Mouse (Mus musculus): Measurements from ENCODE around the gene Treh. TPM values are rescaled to one million over a fixed set of nuclear protein-coding genes. Genes with fewer than 3 reads are reported as not detected.
"Not testable (repeated sequence)": the region's sequence is repeated elsewhere in the genome, so short reads cannot be mapped to it uniquely, and the experiment has no call there.

The Treh gene
- not detected in 2 replicates for polyA plus RNA-seq (2012; rRNA removed)
- polyA plus RNA-seq (2014; fragmentation: Nextera tagmentation; extraction: Ambion mirVana), result not detected in 2 replicates

- no peaks in the 10 kb centered on the region for H3K9me3 ChIP-seq (ENCODE audit: control insufficient read depth, low read length)
- no peak within 1 kb of the TSS for H3K27ac ChIP-seq (replicated peaks; ENCODE audit: low read depth, low read length)
- H3K27me3 ChIP-seq (ENCODE audit: control insufficient read depth, insufficient read depth, low read length), result no peaks in the 10 kb centered on the region
- ATAC-seq (ENCODE audit: low FRiP score, low read depth) (no peak), DNase-seq (ENCODE audit: low spot score) (no peak)
- H3K9ac ChIP-seq (ENCODE audit: low read depth, low read length, severe bottlenecking), result no peak within 1 kb of the TSS
- no peak within 1 kb of the TSS for H3K4me3 ChIP-seq (replicated peaks; ENCODE audit: low read length)
- no peak for TF ChIP-seq POLR2A (IDR thresholded peaks at IDR 0.05; ENCODE audit: borderline replicate concordance, extremely low read depth, insufficient read depth, insufficient read length)
- WGBS, result 84% methylated on average over 3 of the region's 3 CpGs
- no peaks in the 10 kb centered on the region for H3K36me3 ChIP-seq (ENCODE audit: control insufficient read depth, insufficient read depth, low read length)
- H3K4me2 ChIP-seq (replicated peaks; ENCODE audit: low read depth, low read length, severe bottlenecking), result no peak within 1 kb of the TSS
- H3K4me1 ChIP-seq (ENCODE audit: control insufficient read depth, insufficient read depth, low read length), result no peaks in the 10 kb centered on the region
These were observed at the start of gene Treh for GRCm38 (mm10) chr9:44673005-44673404. Gene Treh (plus strand): TSS chr9:44673233.

- Histone ChIP-seq H3K27me3 (ENCODE audit: control insufficient read depth, insufficient read depth, low read length) (no peaks in the 10 kb centered on the region), H3K27ac (replicated peaks; ENCODE audit: low read depth, low read length) (no peak overlapping the region), H3K4me3 (replicated peaks; ENCODE audit: low read length) (no peak overlapping the region), H3K9me3 (ENCODE audit: control insufficient read depth, low read length) (no peaks in the 10 kb centered on the region), H3K36me3 (ENCODE audit: control insufficient read depth, insufficient read depth, low read length) (peaks cover 85% of the 10 kb centered on the region), H3K9ac (ENCODE audit: low read depth, low read length, severe bottlenecking) (no peak overlapping the region), H3K4me2 (replicated peaks; ENCODE audit: low read depth, low read length, severe bottlenecking) (no peak overlapping the region), H3K4me1 (ENCODE audit: control insufficient read depth, insufficient read depth, low read length) (no peaks in the 10 kb centered on the region)
- DNase-seq (ENCODE audit: low spot score), result no peak
- 67% methylated on average over 5 of the region's 5 CpGs for WGBS
- no peak for TF ChIP-seq POLR2A (IDR thresholded peaks at IDR 0.05; ENCODE audit: borderline replicate concordance, extremely low read depth, insufficient read depth, insufficient read length)
- no peak for ATAC-seq (ENCODE audit: low FRiP score, low read depth)
These were observed 48.6 kb upstream of the Treh start for GRCm38 (mm10) chr9:44624390-44624789.

GRCm38 (mm10) chr9:44626268-44626667 is 46.8 kb upstream of the Treh start:
- no peaks in the 10 kb centered on the region for H3K4me1 ChIP-seq (ENCODE audit: control insufficient read depth, insufficient read depth, low read length)
- H3K4me2 ChIP-seq (replicated peaks; ENCODE audit: low read depth, low read length, severe bottlenecking), result no peak overlapping the region
- peaks cover 86% of the 10 kb centered on the region for H3K36me3 ChIP-seq (ENCODE audit: control insufficient read depth, insufficient read depth, low read length)
- no peak for TF ChIP-seq POLR2A (IDR thresholded peaks at IDR 0.05; ENCODE audit: borderline replicate concordance, extremely low read depth, insufficient read depth, insufficient read length)
- WGBS, result 84% methylated on average over 5 of the region's 5 CpGs
- H3K9me3 ChIP-seq (ENCODE audit: control insufficient read depth, low read length), result no peaks in the 10 kb centered on the region
- no peak overlapping the region for H3K4me3 ChIP-seq (replicated peaks; ENCODE audit: low read length)
- DNase-seq (ENCODE audit: low spot score), result no peak
- no peaks in the 10 kb centered on the region for H3K27me3 ChIP-seq (ENCODE audit: control insufficient read depth, insufficient read depth, low read length)
- no peak for ATAC-seq (ENCODE audit: low FRiP score, low read depth)
- H3K9ac ChIP-seq (ENCODE audit: low read depth, low read length, severe bottlenecking), result no peak overlapping the region
- no peak overlapping the region for H3K27ac ChIP-seq (replicated peaks; ENCODE audit: low read depth, low read length)

GRCm38 (mm10) chr9:44637551-44638169 is 35.4 kb upstream of the Treh start:
- TF ChIP-seq POLR2A (IDR thresholded peaks at IDR 0.05; ENCODE audit: borderline replicate concordance, extremely low read depth, insufficient read depth, insufficient read length), result no peak
- H3K27ac ChIP-seq (replicated peaks; ENCODE audit: low read depth, low read length), result no peak overlapping the region
- H3K4me2 ChIP-seq (replicated peaks; ENCODE audit: low read depth, low read length, severe bottlenecking), result no peak overlapping the region
- H3K36me3 ChIP-seq (ENCODE audit: control insufficient read depth, insufficient read depth, low read length), result peaks cover 62% of the 10 kb centered on the region
- H3K9ac ChIP-seq (ENCODE audit: low read depth, low read length, severe bottlenecking), result no peak overlapping the region
- ATAC-seq (ENCODE audit: low FRiP score, low read depth) (peak; percentile 35; the same call in 1 of the 2 replicates), DNase-seq (ENCODE audit: low spot score) (peak; percentile 69)
- H3K27me3 ChIP-seq (ENCODE audit: control insufficient read depth, insufficient read depth, low read length), result no peaks in the 10 kb centered on the region
- no peak overlapping the region for H3K4me3 ChIP-seq (replicated peaks; ENCODE audit: low read length)
- WGBS, result 75% methylated on average over 15 of the region's 15 CpGs
- no peaks in the 10 kb centered on the region for H3K4me1 ChIP-seq (ENCODE audit: control insufficient read depth, insufficient read depth, low read length)
- H3K9me3 ChIP-seq (ENCODE audit: control insufficient read depth, low read length), result no peaks in the 10 kb centered on the region

- 80% methylated on average over 9 of the region's 9 CpGs for WGBS
- not testable (repeated sequence) for H3K9me3 ChIP-seq (ENCODE audit: control insufficient read depth, low read length); H3K4me3 ChIP-seq (replicated peaks; ENCODE audit: low read length); H3K9ac ChIP-seq (ENCODE audit: low read depth, low read length, severe bottlenecking); H3K4me1 ChIP-seq (ENCODE audit: control insufficient read depth, insufficient read depth, low read length); H3K27ac ChIP-seq (replicated peaks; ENCODE audit: low read depth, low read length); H3K4me2 ChIP-seq (replicated peaks; ENCODE audit: low read depth, low read length, severe bottlenecking); ATAC-seq (ENCODE audit: low FRiP score, low read depth); DNase-seq (ENCODE audit: low spot score); H3K27me3 ChIP-seq (ENCODE audit: control insufficient read depth, insufficient read depth, low read length)
- H3K36me3 ChIP-seq (ENCODE audit: control insufficient read depth, insufficient read depth, low read length), result peaks cover 52% of the 10 kb centered on the region
These were observed 34.3 kb upstream of the Treh start for GRCm38 (mm10) chr9:44638726-44639125.

- peaks cover 38% of the 10 kb centered on the region for H3K36me3 ChIP-seq (ENCODE audit: control insufficient read depth, insufficient read depth, low read length)
- 64% methylated on average over 1 of the region's 1 CpGs for WGBS
These were observed 33.0 kb upstream of the Treh start for GRCm38 (mm10) chr9:44640028-44640427.

More at GRCm38 (mm10) chr9:44640028-44640427, 33.0 kb upstream of the Treh start:
- not testable (repeated sequence) for H3K27me3 ChIP-seq (ENCODE audit: control insufficient read depth, insufficient read depth, low read length); H3K4me3 ChIP-seq (replicated peaks; ENCODE audit: low read length); H3K27ac ChIP-seq (replicated peaks; ENCODE audit: low read depth, low read length); ATAC-seq (ENCODE audit: low FRiP score, low read depth); H3K9me3 ChIP-seq (ENCODE audit: control insufficient read depth, low read length); H3K9ac ChIP-seq (ENCODE audit: low read depth, low read length, severe bottlenecking); H3K4me1 ChIP-seq (ENCODE audit: control insufficient read depth, insufficient read depth, low read length); H3K4me2 ChIP-seq (replicated peaks; ENCODE audit: low read depth, low read length, severe bottlenecking); DNase-seq (ENCODE audit: low spot score)
